Mouse (Mus musculus) liver, embryonic 14.5 days (tissue): ENCODE results near the gene Churc1. TPM values are rescaled to one million over a fixed set of nuclear protein-coding genes. Genes with fewer than 3 reads are reported as not detected.
A peak's percentile ranks its signal among the peaks of the same experiment; 100 is the strongest.

Source experiments
- ATAC-seq: fragments of 200-750 bp; cut with Nextera tagmentation; 2 replicates; pipeline ENCODE4 v1.8.0; 2017; ENCODE audit warnings: moderate number of reproducible peaks, mild to moderate bottlenecking, moderate library complexity; ENCODE audit not compliant: insufficient read depth
- DNase-seq, 3 experiments: peaks; one replicate each; pipeline ENCODE4 v3.0.0-alpha.2; 2012 to 2013; ENCODE audit warnings: low read depth in 3 of 3, low spot score in 3 of 3
- H3K27ac ChIP-seq: fragments of 300-500 bp; sonication (generic); 2 replicates; pipeline ENCODE4 v1.5.1; 2014; ENCODE audit warnings: moderate library complexity, mild to moderate bottlenecking, control low read depth, inconsistent platforms
- H3K27me3 ChIP-seq: fragments of 300-500 bp; sonication (generic); 2 replicates; pipeline ENCODE4 v1.6.1; 2014; ENCODE audit warnings: mild to moderate bottlenecking, low read length, moderate library complexity; ENCODE audit not compliant: control insufficient read depth, insufficient read depth
- H3K36me3 ChIP-seq: fragments of 300-500 bp; sonication (generic); replicated peaks from 2 replicates; pipeline ENCODE4 v1.6.1; 2014; ENCODE audit warnings: low read depth; ENCODE audit not compliant: control insufficient read depth, insufficient read depth
- H3K4me1 ChIP-seq, 2 experiments: fragments of 200-500 bp in 1 of 2; fragments of 300-500 bp in 1 of 2; sonication (generic) in 1 of 2; replicated peaks; 2 replicates each; pipeline ENCODE4 v1.6.1; 2012 to 2014; ENCODE audit warnings: antibody characterized with exemption in 1 of 2, inconsistent platforms in 1 of 2, low read length in 1 of 2; ENCODE audit not compliant: control insufficient read depth in 2 of 2, insufficient read depth in 2 of 2
- H3K4me2 ChIP-seq: fragments of 300-500 bp; sonication (generic); 2 replicates; pipeline ENCODE4 v1.6.1; 2014; ENCODE audit warnings: low read depth, mild to moderate bottlenecking, control low read depth, moderate library complexity
- H3K4me3 ChIP-seq, 2 experiments: fragments of 200-500 bp in 1 of 2; fragments of 300-500 bp in 1 of 2; sonication (generic) in 1 of 2; 2 replicates each; pipeline ENCODE4 v1.5.1; 2012 to 2014; ENCODE audit warnings: low read depth in 2 of 2, low read length in 2 of 2, mild to moderate bottlenecking in 2 of 2, control low read depth in 1 of 2, inconsistent platforms in 1 of 2, moderate library complexity in 1 of 2; ENCODE audit not compliant: insufficient read depth in 1 of 2
- H3K9ac ChIP-seq: fragments of 300-500 bp; sonication (generic); replicated peaks from 2 replicates; pipeline ENCODE4 v1.6.1; 2014; ENCODE audit warnings: mild to moderate bottlenecking, control low read depth, moderate library complexity
- H3K9me3 ChIP-seq: fragments of 300-500 bp; sonication (generic); 2 replicates; pipeline ENCODE4 v1.6.1; 2016; ENCODE audit warnings: low read length, mixed read lengths; ENCODE audit not compliant: control insufficient read depth
- CTCF ChIP-seq: IDR thresholded peaks from 2 replicates; pipeline ENCODE4 v1.5.1; 2016; ENCODE audit warnings: antibody characterized with exemption, low read depth, control low read depth
- EP300 ChIP-seq: IDR thresholded peaks from 2 replicates; pipeline ENCODE4 v1.6.1; 2016; ENCODE audit warnings: antibody characterized with exemption, low read depth
- WGBS: fragments of 180-500 bp; shearing (Covaris S2); extraction: QIAGEN DNeasy Blood & Tissue Kit; methylation state at CpG from one replicate; pipeline ENCODE4 v1.1.7; 2014; ENCODE audit not compliant: insufficient replicate concordance; 5-methylcytosine and 5-hydroxymethylcytosine counted together
- polyA plus RNA-seq, 2 experiments: library from polyadenylated mRNA; depleted of rRNA in 1 of 2; stranded (reverse) in 1 of 2; unstranded in 1 of 2; fragments of >200 nt; fragmentation: Nextera tagmentation in 1 of 2; extraction: Ambion mirVana in 1 of 2; gene quantifications; 2 replicates each; pipeline versions ENCODE4 v1.2.1 to v1.2.3; 2012 to 2014

The Churc1 gene
- polyA plus RNA-seq, 2 experiments, result 40.2 to 68.8 TPM

DNA sequence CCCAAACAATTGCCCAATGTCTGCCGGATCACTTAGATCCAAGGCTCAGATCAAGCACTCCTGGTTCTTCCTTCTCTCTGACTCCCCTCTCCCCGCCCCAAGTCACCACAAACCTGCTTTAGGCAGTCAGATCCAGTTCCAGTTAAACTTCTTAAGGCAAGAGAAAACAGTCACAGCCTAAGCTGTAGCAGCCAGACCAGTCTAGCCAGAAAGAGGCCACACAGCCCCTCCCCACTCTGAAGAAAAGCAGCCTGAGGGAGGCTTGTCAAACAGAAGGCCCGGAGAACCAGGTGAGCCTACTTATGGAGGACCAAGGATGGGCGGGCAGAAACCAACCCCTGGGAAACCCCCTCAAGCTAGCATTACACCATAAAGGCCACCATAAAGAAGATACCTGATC lies 52.8 kb downstream of the Churc1 start:
- H3K4me2 ChIP-seq, result no peak overlapping the region
- H3K27me3 ChIP-seq, result peaks cover 33% of the 10 kb centered on the region
- no peak overlapping the region for H3K27ac ChIP-seq
- H3K36me3 ChIP-seq, result no peaks in the 10 kb centered on the region
- ATAC-seq (no peak), DNase-seq (no peak)
- H3K4me3 ChIP-seq, result no peak overlapping the region
- WGBS, result 64% methylated on average over 4 of the region's 4 CpGs
- H3K4me1 ChIP-seq, result no peaks in the 10 kb centered on the region
- TF ChIP-seq EP300 (no peak), CTCF (no peak)
- no peak overlapping the region for H3K9ac ChIP-seq
- H3K9me3 ChIP-seq, result no peaks in the 10 kb centered on the region

- Histone ChIP-seq H3K4me1 (no peaks in the 10 kb centered on the region), H3K4me2 (no peak overlapping the region), H3K27ac (no peak overlapping the region), H3K36me3 (no peaks in the 10 kb centered on the region), H3K27me3 (peaks cover 41% of the 10 kb centered on the region), H3K9ac (no peak overlapping the region), H3K9me3 (no peaks in the 10 kb centered on the region), H3K4me3 (no peak overlapping the region)
- DNase-seq (no peak), ATAC-seq (no peak)
- TF ChIP-seq EP300, result no peak
- no peak for TF ChIP-seq CTCF
- 64% methylated on average over 9 of the region's 9 CpGs for WGBS
Measured at GRCm38 (mm10) chr12:76818908-76819307, 53.6 kb downstream of the Churc1 start.

DNA sequence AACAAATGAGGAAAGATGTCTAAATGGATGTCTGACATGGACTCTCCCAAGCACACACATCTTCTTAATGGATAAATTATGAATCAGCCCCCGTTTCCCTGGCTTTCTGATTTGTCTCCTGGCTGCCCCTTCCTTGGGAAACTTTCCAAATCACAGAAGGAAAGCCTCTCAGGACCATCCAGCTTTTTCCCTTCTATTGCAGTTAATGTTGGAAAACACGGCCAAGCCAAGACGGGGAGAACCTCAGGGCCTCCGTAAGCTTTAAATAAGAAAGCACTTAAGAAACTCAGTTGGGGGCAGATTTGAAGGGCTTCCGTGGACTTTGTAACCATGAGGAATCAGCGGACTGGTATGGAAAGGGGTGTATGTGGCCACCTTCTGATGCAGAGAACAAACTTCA lies 54.5 kb downstream of the Churc1 start:
- Histone ChIP-seq H3K36me3 (no peaks in the 10 kb centered on the region), H3K9ac (no peak overlapping the region), H3K4me3 (no peak overlapping the region), H3K4me2 (no peak overlapping the region), H3K27ac (no peak overlapping the region), H3K27me3 (peaks cover 50% of the 10 kb centered on the region), H3K4me1 (no peaks in the 10 kb centered on the region), H3K9me3 (no peaks in the 10 kb centered on the region)
- WGBS, result 70% methylated on average over 6 of the region's 6 CpGs
- no peak for DNase-seq
- TF ChIP-seq CTCF (no peak), EP300 (no peak)
- ATAC-seq, result no peak

GRCm38 (mm10) chr12:76820615-76821014 lies 55.3 kb downstream of the Churc1 start:
- no peak overlapping the region for H3K9ac ChIP-seq
- H3K4me2 ChIP-seq, result no peak overlapping the region
- no peak overlapping the region for H3K27ac ChIP-seq
- H3K36me3 ChIP-seq, result no peaks in the 10 kb centered on the region
- WGBS, result 47% methylated on average over 4 of the region's 4 CpGs
- TF ChIP-seq EP300 (no peak), CTCF (no peak)
- H3K27me3 ChIP-seq, result peaks cover 51% of the 10 kb centered on the region
- H3K9me3 ChIP-seq, result no peaks in the 10 kb centered on the region
- DNase-seq, result no peak
- H3K4me1 ChIP-seq, result no peaks in the 10 kb centered on the region
- ATAC-seq, result no peak
- no peak overlapping the region for H3K4me3 ChIP-seq

GRCm38 (mm10) chr12:76822002-76822650 lies 56.8 kb downstream of the Churc1 start:
- no peaks in the 10 kb centered on the region for H3K4me1 ChIP-seq
- no peak for TF ChIP-seq CTCF
- DNase-seq (no peak), ATAC-seq (no peak)
- no peaks in the 10 kb centered on the region for H3K9me3 ChIP-seq
- no peaks in the 10 kb centered on the region for H3K36me3 ChIP-seq
- no peak overlapping the region for H3K9ac ChIP-seq
- H3K4me3 ChIP-seq, result peak overlapping the region; percentile 38 to 52
- under 1% methylated on average over 61 of the region's 66 CpGs for WGBS
- H3K27me3 ChIP-seq, result peaks cover 53% of the 10 kb centered on the region
- peak overlapping the region; percentile 65 for H3K4me2 ChIP-seq
- no peak overlapping the region for H3K27ac ChIP-seq
